Mouse (Mus musculus): ENCODE results near the gene Gtsf1. TPM values are rescaled to one million over a fixed set of nuclear protein-coding genes. Genes with fewer than 3 reads are reported as not detected.
"Not testable (repeated sequence)": the region's sequence is repeated elsewhere in the genome, so short reads cannot be mapped to it uniquely, and the experiment has no call there.

Gtsf1 gene
- polyA plus RNA-seq, 1 experiment from 2014 or later = not detected

DNA sequence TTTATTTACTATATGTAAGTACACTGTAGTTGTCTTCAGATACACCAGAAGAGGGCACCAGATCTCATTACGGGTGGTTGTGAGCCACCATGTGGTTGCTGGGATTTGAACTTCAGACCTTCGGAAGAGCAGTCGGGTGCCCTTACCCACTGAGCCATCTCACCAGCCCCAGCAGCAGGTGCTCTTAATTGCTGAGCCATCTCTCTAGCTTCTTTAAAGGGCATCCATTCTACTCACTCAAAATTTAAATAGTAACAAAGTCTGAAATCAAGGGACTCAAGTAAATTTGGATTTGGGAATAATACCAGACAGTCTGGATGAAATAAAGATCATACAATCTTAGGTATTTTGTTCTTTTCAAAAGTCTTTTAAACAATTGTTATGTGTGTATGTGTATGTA, 24.7 kb downstream of the Gtsf1 start:
- H3K27me3 ChIP-seq (replicated peaks); H3K4me3 ChIP-seq; H3K27ac ChIP-seq; H3K4me1 ChIP-seq; H3K9me3 ChIP-seq; H3K36me3 ChIP-seq; ATAC-seq (ENCODE audit: low FRiP score, low read depth); H3K9ac ChIP-seq; H3K4me2 ChIP-seq (replicated peaks): not testable (repeated sequence)
- WGBS = 87% methylated on average over 3 of the region's 3 CpGs

DNA sequence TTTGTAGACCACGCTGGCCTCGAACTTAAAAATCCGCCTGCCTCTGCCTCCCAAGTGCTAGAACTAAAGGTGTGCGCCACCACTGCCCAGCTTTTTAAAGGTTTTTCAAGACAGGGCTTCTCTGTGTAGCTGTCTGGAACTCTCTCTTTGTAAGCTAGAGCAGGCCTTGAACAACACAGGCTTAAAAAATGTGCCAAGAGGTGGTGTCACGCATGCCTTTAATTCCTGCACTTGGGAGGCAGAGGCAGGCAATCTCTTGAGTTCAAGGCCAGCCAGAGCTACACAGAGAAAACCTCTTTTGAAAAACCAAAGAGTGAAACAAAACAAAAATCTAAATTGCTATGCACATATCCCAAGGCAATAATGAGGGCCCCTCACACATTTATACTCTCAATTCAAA, 28.9 kb downstream of the Gtsf1 start:
- Histone ChIP-seq H3K36me3 (no peaks in the 10 kb centered on the region), H3K4me2 (replicated peaks) (no peak overlapping the region), H3K27me3 (replicated peaks) (no peaks in the 10 kb centered on the region), H3K9me3 (no peaks in the 10 kb centered on the region), H3K4me1 (no peaks in the 10 kb centered on the region), H3K27ac (no peak overlapping the region), H3K9ac (no peak overlapping the region), H3K4me3 (no peak overlapping the region)
- no peak for ATAC-seq (ENCODE audit: low FRiP score, low read depth)
- WGBS = 90% methylated on average over 5 of the region's 5 CpGs

DNA sequence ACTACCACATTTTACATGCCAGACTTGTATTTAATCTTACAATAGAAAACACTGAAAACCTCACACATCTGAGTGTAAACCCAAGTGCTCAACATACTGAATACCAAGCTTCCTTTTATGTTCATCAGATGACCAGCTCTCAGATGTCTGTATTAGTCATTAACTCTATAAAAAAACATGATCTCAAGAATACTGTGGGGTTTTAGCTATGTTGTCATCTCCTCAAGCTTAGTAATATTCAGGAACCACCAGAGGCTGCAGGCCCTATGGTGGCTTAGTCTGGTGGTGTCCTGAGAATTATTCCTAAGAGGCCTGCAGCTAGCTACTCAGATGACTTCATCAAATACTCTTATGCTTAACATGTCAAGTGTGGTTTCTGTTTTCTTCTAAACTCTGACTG, 36.7 kb downstream of the Gtsf1 start:
- H3K27me3 ChIP-seq (replicated peaks) = no peaks in the 10 kb centered on the region
- no peak overlapping the region for H3K4me2 ChIP-seq (replicated peaks)
- no peak overlapping the region for H3K4me3 ChIP-seq
- no peaks in the 10 kb centered on the region for H3K36me3 ChIP-seq
- H3K4me1 ChIP-seq = no peaks in the 10 kb centered on the region
- H3K27ac ChIP-seq = no peak overlapping the region
- H3K9ac ChIP-seq = no peak overlapping the region
- ATAC-seq (ENCODE audit: low FRiP score, low read depth) = no peak
- H3K9me3 ChIP-seq = no peaks in the 10 kb centered on the region

DNA sequence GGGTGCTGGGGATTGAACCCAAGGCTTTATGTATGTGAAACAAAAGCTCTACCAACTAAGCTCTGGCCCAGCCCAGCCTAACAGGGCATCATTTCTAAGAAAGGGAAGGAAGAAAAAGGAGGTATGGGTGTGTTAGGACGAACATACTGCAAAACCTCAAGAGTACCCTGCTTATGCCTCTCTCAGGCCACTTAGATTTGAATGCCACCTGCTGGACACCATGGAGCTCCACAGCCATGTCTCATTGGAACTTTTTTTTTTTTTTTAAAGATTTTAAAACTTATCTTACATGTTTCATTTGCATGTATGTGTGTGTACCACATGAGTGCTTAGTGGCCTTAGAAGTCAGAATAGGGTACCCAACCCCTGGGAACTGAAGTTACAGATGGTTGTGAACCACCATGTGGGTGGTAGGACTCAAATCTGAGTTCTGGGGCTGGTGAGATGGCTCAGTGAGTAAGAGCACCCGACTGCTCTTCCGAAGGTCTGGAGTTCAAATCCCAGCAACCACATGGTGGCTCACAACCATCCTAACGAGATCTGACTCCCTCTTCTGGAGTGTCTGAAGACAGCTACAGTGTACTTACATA, 41.6 kb downstream of the Gtsf1 start:
- Histone ChIP-seq H3K27me3 (replicated peaks) (no peaks in the 10 kb centered on the region), H3K4me3 (no peak overlapping the region), H3K27ac (no peak overlapping the region), H3K4me1 (no peaks in the 10 kb centered on the region), H3K9me3 (no peaks in the 10 kb centered on the region), H3K36me3 (no peaks in the 10 kb centered on the region), H3K9ac (no peak overlapping the region), H3K4me2 (replicated peaks) (no peak overlapping the region)
- no peak for ATAC-seq (ENCODE audit: low FRiP score, low read depth)
- WGBS = 60% methylated on average over 4 of the region's 4 CpGs

DNA sequence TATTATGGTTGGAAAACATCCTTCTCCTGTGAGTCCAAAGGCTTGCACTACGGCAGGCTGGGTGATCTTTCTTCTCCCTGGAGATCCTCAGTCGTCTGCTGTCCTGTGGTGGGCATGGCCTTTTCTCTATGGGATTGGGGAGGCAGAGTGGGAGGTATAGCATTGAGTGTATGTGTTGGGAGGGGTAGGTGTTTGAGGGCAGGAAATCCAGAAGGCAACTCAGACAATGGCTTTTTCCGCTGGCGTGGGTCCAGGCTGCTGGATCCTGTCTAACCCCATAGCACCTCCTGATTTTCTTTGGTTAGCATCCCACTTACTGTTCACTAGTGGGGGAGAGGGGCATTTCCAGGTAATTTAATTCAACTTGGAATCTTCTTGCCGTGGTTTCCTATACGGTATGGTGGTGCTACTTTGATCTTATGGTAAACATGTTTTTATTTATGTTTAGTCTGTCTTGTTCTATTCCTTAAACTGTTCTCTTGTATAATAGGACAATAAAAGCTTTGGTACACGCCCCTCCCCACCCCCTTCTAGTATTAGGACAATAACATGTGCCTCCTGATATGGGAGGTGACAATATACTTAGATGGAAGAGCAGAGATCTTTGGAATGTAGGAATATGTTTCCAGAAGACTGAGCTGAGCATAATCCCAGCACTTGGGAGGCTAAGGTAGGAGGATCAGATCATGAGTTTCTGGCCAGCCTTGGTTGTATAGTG, 46.3 kb downstream of the Gtsf1 start:
- Histone ChIP-seq H3K9me3 (no peaks in the 10 kb centered on the region), H3K9ac (no peak overlapping the region), H3K36me3 (no peaks in the 10 kb centered on the region), H3K27ac (no peak overlapping the region), H3K27me3 (replicated peaks) (no peaks in the 10 kb centered on the region), H3K4me3 (no peak overlapping the region), H3K4me1 (0 out of 2 replicates have a peak, but pooled peaks cover 8% of the 10 kb centered on the region), H3K4me2 (replicated peaks) (no peak overlapping the region)
- ATAC-seq (ENCODE audit: low FRiP score, low read depth) = no peak
- WGBS = 68% methylated on average over 7 of the region's 7 CpGs

DNA sequence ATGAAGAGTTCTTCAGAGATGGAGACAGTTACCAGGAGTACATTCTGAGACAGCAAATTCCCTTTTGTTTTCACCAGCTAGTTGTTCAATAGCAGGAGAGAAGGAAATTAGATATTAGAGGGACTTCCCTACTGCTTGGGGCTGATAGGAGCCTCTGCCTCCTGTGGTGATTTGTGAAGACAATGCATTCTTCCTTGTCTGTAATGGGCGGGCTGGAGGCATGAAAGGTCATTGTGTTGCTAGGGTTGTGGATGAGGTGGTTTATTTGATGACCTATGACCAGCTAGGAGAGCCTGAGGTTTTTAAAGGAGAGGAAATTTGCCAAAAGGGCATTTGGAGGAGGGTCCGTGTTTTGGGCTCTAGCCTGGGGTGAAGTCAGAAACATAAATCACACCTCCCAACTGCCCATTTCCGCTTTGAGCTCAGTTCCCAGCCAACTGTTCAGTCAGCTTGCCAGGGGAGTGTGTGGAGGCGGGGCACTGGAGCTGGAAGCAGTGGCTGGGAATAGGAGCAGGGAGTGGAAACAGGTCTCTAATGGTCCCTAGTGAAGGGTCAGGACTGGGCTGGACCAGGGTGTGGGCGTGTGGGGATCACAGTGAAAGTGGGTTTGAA, 47.4 kb downstream of the Gtsf1 start:
- no peak for ATAC-seq (ENCODE audit: low FRiP score, low read depth)
- 17% methylated on average over 5 of the region's 5 CpGs for WGBS

DNA sequence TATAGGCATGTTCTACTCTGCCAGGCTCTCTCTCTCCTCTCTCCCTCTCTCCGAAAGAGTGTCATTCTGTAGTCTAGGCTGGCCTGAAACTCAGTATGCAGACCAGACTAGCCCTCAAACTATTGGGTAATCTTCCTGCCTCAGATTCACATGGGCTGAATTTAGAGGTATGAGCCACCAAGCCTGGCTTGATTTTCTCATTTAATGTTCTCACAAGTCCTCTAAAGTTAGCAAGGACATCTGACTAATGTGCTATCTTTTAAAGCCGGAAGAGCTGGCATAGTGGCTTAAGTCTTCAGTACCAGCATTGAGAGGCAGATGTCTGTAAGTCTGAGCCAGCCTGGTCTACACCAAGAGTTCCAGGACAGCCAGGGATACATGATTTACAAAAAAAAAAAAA, 48.2 kb downstream of the Gtsf1 start:
- H3K9ac ChIP-seq = no peak overlapping the region
- no peaks in the 10 kb centered on the region for H3K9me3 ChIP-seq
- peaks cover 18% of the 10 kb centered on the region; the same call in 1 of the 2 replicates for H3K4me1 ChIP-seq
- H3K27ac ChIP-seq = no peak overlapping the region
- no peak overlapping the region for H3K4me2 ChIP-seq (replicated peaks)
- H3K36me3 ChIP-seq = no peaks in the 10 kb centered on the region
- H3K4me3 ChIP-seq = no peak overlapping the region
- WGBS = 89% methylated on average over 2 of the region's 2 CpGs
- H3K27me3 ChIP-seq (replicated peaks) = no peaks in the 10 kb centered on the region
- no peak for ATAC-seq (ENCODE audit: low FRiP score, low read depth)

More for the DNA sequence above, 47.4 kb downstream of the Gtsf1 start:
- no peaks in the 10 kb centered on the region for H3K27me3 ChIP-seq (replicated peaks)
- no peak overlapping the region for H3K27ac ChIP-seq
- no peak overlapping the region for H3K4me2 ChIP-seq (replicated peaks)
- peaks cover 18% of the 10 kb centered on the region; the same call in 1 of the 2 replicates for H3K4me1 ChIP-seq
- no peak overlapping the region for H3K9ac ChIP-seq
- no peak overlapping the region for H3K4me3 ChIP-seq
- no peaks in the 10 kb centered on the region for H3K9me3 ChIP-seq
- no peaks in the 10 kb centered on the region for H3K36me3 ChIP-seq

DNA sequence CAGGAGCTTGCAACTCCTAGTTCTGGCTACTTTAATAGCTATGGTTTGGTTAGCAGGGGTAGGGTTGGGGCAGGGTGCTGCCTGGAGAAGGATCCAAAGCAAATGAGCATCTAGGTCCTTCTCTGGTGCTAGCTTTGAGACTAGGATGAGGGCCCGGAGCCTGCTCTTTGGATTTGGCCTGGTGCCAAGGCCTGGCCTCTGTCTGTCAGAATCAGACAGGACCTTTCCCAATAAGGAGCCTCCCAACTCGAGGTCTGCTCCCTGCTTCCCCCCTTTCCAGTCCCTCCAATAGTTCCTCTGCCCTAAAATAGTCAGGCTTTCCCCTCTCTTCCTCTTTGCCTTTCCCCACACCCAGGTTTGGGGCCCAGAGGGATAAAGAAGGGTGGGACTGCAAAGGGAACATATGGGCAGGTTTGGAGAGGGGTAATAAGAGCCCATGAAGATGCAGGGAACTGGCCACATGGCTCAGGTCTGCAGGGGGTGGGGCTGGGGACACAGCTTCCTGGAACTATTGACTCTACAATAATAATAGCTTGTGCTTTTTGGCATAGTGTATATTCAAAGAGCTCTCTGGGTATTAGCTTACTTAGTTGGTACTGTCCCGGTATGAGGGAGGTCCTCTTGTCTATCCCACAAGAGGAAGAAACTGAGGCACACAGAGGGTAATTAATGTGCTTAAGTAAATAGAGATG, 51.5 kb downstream of the Gtsf1 start:
- Histone ChIP-seq H3K4me3 (no peak overlapping the region), H3K36me3 (no peaks in the 10 kb centered on the region), H3K27ac (no peak overlapping the region), H3K9ac (no peak overlapping the region), H3K4me2 (replicated peaks) (no peak overlapping the region), H3K4me1 (peaks cover 18% of the 10 kb centered on the region; the same call in 1 of the 2 replicates), H3K9me3 (no peaks in the 10 kb centered on the region), H3K27me3 (replicated peaks) (no peaks in the 10 kb centered on the region)
- ATAC-seq (ENCODE audit: low FRiP score, low read depth) = no peak
- 64% methylated on average over 3 of the region's 3 CpGs for WGBS

DNA sequence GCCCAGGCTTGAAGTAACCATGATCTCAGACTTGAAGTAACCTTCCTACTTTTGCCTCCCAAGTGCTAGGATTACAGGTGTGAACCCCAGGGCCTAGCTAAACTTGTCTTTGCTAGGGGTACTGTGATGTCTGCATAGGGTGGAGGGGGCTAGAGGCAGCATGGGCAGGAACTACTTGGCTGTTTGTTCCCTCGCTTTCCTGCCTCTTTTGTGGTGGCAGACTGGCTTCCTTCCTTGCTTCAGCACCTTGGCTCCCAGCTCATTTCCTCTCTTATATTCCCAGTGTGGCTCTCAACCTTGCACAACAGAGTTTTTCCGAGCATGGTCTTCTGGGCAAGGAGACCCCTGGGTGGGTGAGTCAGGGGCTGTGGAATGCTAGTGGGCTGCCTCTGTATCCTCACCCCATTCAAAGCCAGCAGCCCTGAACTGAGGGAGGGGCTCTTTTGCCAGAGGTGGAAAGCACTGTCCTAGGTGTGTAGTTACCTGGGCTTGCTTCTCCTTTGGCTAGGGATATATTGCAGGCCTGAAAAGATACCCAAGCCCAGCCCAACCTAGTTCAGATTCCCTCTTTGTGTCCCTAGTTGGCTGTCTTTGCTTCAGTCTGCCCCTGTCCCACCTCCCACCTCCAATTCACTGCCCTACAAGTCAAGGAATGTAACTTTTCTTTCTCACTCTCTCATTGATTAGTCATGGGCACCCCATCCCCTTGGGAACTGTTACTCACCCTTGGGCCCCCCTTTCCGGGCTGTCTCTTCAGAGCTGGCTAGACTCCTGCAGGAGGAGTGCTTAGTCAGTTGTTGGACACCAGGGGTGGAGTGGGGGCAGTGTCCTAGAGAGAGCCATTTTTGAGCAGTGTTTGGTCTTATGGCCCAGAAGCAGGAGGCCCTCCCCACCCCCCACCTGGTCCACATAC, 52.3 kb downstream of the Gtsf1 start:
- Histone ChIP-seq H3K4me1 (peaks cover 16% of the 10 kb centered on the region; the same call in 1 of the 2 replicates), H3K9ac (no peak overlapping the region), H3K27me3 (replicated peaks) (no peaks in the 10 kb centered on the region), H3K4me2 (replicated peaks) (no peak overlapping the region), H3K27ac (no peak overlapping the region), H3K9me3 (no peaks in the 10 kb centered on the region), H3K36me3 (no peaks in the 10 kb centered on the region), H3K4me3 (no peak overlapping the region)
- WGBS = 55% methylated on average over 3 of the region's 3 CpGs
- ATAC-seq (ENCODE audit: low FRiP score, low read depth) = no peak

DNA sequence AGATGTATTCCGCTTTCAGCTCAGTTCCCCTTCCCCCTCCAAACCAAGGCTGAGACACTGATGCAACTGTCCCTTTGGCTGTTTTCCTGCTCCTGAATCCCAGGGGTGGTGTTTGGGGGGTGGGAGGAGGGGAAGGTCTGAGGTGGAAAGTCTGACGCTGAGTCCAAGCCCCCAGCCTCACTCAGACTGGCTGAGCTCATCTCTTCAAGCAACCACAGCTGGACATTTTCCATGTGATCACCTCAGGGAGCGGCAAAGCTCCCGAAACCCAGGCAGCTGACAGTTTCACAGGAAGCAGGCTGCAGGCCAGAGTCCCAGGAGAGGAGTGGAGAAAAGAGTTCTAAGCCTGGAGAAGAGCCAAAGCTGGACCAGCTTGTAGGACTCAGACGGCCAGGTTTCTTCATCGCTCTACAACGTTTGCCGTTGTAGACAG, 53.4 kb downstream of the Gtsf1 start:
- Histone ChIP-seq H3K27me3 (replicated peaks) (no peaks in the 10 kb centered on the region), H3K9me3 (no peaks in the 10 kb centered on the region), H3K9ac (no peak overlapping the region), H3K4me3 (no peak overlapping the region), H3K4me2 (replicated peaks) (no peak overlapping the region), H3K27ac (no peak overlapping the region), H3K36me3 (no peaks in the 10 kb centered on the region), H3K4me1 (peaks cover 12% of the 10 kb centered on the region; the same call in 1 of the 2 replicates)
- no peak for ATAC-seq (ENCODE audit: low FRiP score, low read depth)
- 72% methylated on average over 8 of the region's 8 CpGs for WGBS

DNA sequence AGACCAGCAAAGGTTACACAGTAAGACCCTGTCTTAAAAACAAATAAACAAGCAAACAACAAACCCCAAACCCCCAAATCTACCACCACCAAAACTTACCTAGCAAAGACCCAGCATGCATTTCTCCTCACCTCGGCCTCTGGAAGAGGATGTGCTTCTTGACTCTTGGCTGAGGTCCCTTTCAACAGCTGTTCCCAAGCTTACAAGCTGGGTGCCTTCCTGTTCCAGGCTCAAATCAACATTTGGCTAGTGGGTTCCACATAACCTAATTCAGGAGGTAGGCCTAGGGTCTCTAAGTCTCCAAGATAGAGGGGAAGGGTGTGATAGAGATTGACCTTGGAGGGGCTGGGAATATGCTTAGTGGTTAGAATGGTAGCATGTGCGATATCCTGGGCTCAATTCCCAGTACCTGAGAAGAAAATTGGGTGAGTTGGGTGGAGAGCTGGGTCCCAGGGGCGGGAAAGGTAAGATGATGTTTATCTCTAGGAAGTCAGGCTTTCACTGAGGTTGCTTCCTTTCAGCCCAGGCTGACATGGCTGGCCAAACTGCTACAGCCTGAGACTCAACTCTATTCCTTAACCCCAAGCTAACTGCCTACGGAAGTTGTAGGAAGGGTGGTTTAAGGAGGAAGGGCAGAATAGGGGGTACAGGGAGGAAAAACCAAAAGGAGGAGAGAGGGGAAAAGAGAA, 55.0 kb downstream of the Gtsf1 start:
- Histone ChIP-seq H3K27me3 (replicated peaks) (no peaks in the 10 kb centered on the region), H3K4me3 (no peak overlapping the region), H3K4me1 (peaks cover 12% of the 10 kb centered on the region; the same call in 1 of the 2 replicates), H3K36me3 (no peaks in the 10 kb centered on the region), H3K9me3 (no peaks in the 10 kb centered on the region), H3K4me2 (replicated peaks) (no peak overlapping the region), H3K27ac (no peak overlapping the region), H3K9ac (no peak overlapping the region)
- 88% methylated on average over 4 of the region's 4 CpGs for WGBS
- ATAC-seq (ENCODE audit: low FRiP score, low read depth) = no peak
